Mouse (Mus musculus): Measurements from ENCODE around the gene Fbxo28.

DNA sequence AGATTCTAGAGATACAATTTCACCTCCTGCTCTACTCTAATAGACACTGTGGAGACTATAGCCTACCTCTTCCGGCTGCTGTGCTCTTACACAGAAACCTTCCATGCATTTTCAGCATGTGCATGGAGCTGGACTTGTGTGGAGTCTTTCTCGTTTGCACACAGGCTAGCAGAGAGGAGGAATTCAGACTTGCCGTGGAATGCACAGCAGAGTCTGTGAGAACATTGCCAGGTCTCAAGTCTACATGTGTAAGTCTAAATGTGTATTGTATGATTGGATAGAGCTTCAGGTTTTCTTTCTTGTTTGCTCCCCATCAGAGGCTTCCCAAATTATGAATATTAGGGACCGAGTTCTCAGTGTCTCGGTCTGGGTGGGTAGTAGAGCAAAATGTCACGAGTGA is 44.6 kb downstream of the Fbxo28 start:
- TF ChIP-seq CTCF (IDR thresholded peaks at IDR 0.05; ENCODE audit: low read depth) = no peak
- no peak for TF ChIP-seq EP300 (IDR thresholded peaks at IDR 0.05; ENCODE audit: low read depth)

Data from liver, postnatal 0 days (tissue).